Mouse (Mus musculus): ENCODE measurements around the gene C77080. TPM values are rescaled to one million over a fixed set of nuclear protein-coding genes. Genes with fewer than 3 reads are reported as not detected.

C77080 gene
- total RNA-seq (2021) = 1 to 10 TPM; 6.4 to 7.5 TPM
- long read RNA-seq, partial matches to known transcripts = 4 of 12 reads
- long read RNA-seq, other reads (novel, unspliced or antisense) = 8 of 12 reads

GRCm38 (mm10) chr4:129261196-129261595, at the start of gene C77080:
TSS of gene C77080 (minus strand) at chr4:129261404.
- DNase-seq (ENCODE audit: low spot score in 2 of 2) = no peak

- DNase-seq (ENCODE audit: low spot score in 2 of 2) = no peak
Observed at GRCm38 (mm10) chr4:129307936-129308335, 46.7 kb upstream of the C77080 start.

- DNase-seq (ENCODE audit: low spot score in 2 of 2) = no peak
Observed at GRCm38 (mm10) chr4:129304306-129304705, 43.1 kb upstream of the C77080 start.

- DNase-seq (ENCODE audit: low spot score in 2 of 2) = no peak
Observed at GRCm38 (mm10) chr4:129303816-129304215, 42.6 kb upstream of the C77080 start.

- DNase-seq (ENCODE audit: low spot score in 2 of 2) = no peak
Observed at GRCm38 (mm10) chr4:129303401-129303800, 42.2 kb upstream of the C77080 start.

GRCm38 (mm10) chr4:129299121-129299520, 37.9 kb upstream of the C77080 start:
- no peak for DNase-seq (ENCODE audit: low spot score in 2 of 2)

GRCm38 (mm10) chr4:129297724-129298123, 36.5 kb upstream of the C77080 start:
- no peak for DNase-seq (ENCODE audit: low spot score in 2 of 2)

GRCm38 (mm10) chr4:129296066-129296465, 34.9 kb upstream of the C77080 start:
- DNase-seq (ENCODE audit: low spot score in 2 of 2) = no peak

- no peak for DNase-seq (ENCODE audit: low spot score in 2 of 2)
Observed at GRCm38 (mm10) chr4:129295188-129295587, 34.0 kb upstream of the C77080 start.

- no peak for DNase-seq (ENCODE audit: low spot score in 2 of 2)
Observed at GRCm38 (mm10) chr4:129293702-129294101, 32.5 kb upstream of the C77080 start.

- DNase-seq (ENCODE audit: low spot score in 2 of 2) = no peak
Observed at GRCm38 (mm10) chr4:129292831-129293230, 31.6 kb upstream of the C77080 start.

- no peak for DNase-seq (ENCODE audit: low spot score in 2 of 2)
Observed at GRCm38 (mm10) chr4:129289671-129290070, 28.5 kb upstream of the C77080 start.

- no peak for DNase-seq (ENCODE audit: low spot score in 2 of 2)
Observed at GRCm38 (mm10) chr4:129288067-129288466, 26.9 kb upstream of the C77080 start.

- DNase-seq (ENCODE audit: low spot score in 2 of 2) = no peak
Observed at GRCm38 (mm10) chr4:129287472-129287981, 26.3 kb upstream of the C77080 start, which contains the start of gene Sync. TSS of gene Sync (plus strand) at chr4:129287617.

GRCm38 (mm10) chr4:129286683-129287471, 25.7 kb upstream of the C77080 start:
- no peak for DNase-seq (ENCODE audit: low spot score in 2 of 2)

GRCm38 (mm10) chr4:129286001-129286682, 24.9 kb upstream of the C77080 start:
- no peak for DNase-seq (ENCODE audit: low spot score in 2 of 2)

- no peak for DNase-seq (ENCODE audit: low spot score in 2 of 2)
Observed at GRCm38 (mm10) chr4:129284685-129285084, 23.5 kb upstream of the C77080 start.

GRCm38 (mm10) chr4:129283226-129283625, 22.0 kb upstream of the C77080 start:
- DNase-seq (ENCODE audit: low spot score in 2 of 2) = no peak

GRCm38 (mm10) chr4:129282786-129283185, 21.6 kb upstream of the C77080 start:
- DNase-seq (ENCODE audit: low spot score in 2 of 2) = no peak

- peak; percentile 89 to 97 for DNase-seq (ENCODE audit: low spot score in 2 of 2)
Observed at GRCm38 (mm10) chr4:129276453-129276865, 15.3 kb upstream of the C77080 start.

- DNase-seq (ENCODE audit: low spot score in 2 of 2) = peak in 1 of 2 experiments; percentile 40
Observed at GRCm38 (mm10) chr4:129272756-129273046, 11.5 kb upstream of the C77080 start.

Data from layer of hippocampus, adult 18-20 months (tissue).